Mouse (Mus musculus) CH12.LX (cell line): ENCODE data around the gene Zmynd10. TPM values are rescaled to one million over a fixed set of nuclear protein-coding genes. Genes with fewer than 3 reads are reported as not detected.

Experiments used
- DNase-seq: peaks from one replicate; pipeline ENCODE4 v3.0.0-alpha.2; 2013; ENCODE audit errors: extremely low read depth
- H3K27ac ChIP-seq: 2 replicates; pipeline ENCODE4 v1.5.1; 2012; ENCODE audit warnings: low read depth, mild to moderate bottlenecking, control low read depth, moderate library complexity; ENCODE audit not compliant: insufficient read depth
- H3K27me3 ChIP-seq: replicated peaks from 2 replicates; pipeline ENCODE3; 2012; ENCODE audit warnings: inconsistent platforms
- H3K36me3 ChIP-seq, 2 experiments: replicated peaks in 1 of 2; 2 replicates each; pipeline versions ENCODE3 to v1.6.1; 2012; ENCODE audit warnings: inconsistent platforms in 1 of 2, low read length in 1 of 2, mild to moderate bottlenecking in 1 of 2, mixed read lengths in 1 of 2, moderate library complexity in 1 of 2; ENCODE audit not compliant: control insufficient read depth in 1 of 2, insufficient read depth in 1 of 2
- H3K4me1 ChIP-seq, 2 experiments: 2 replicates each; pipeline ENCODE4 v1.6.1; 2012; ENCODE audit warnings: inconsistent platforms in 1 of 2, moderate library complexity in 1 of 2; ENCODE audit not compliant: insufficient read depth in 2 of 2, control insufficient read depth in 1 of 2
- H3K4me2 ChIP-seq: 2 replicates; pipeline ENCODE4 v1.6.1; 2012; ENCODE audit warnings: low read depth, mild to moderate bottlenecking, control low read depth; ENCODE audit not compliant: poor library complexity, insufficient read depth, severe bottlenecking
- H3K4me3 ChIP-seq, 3 experiments: fragments of 150-350 bp in 1 of 3; sonication (generic) in 1 of 3; replicated peaks in 1 of 3; 2 replicates each; pipeline versions ENCODE3 to v1.5.1; 2011 to 2012; ENCODE audit warnings: low read depth in 2 of 3, low read length in 2 of 3, mild to moderate bottlenecking in 2 of 3, moderate library complexity in 2 of 3, control low read depth in 1 of 3, improper control_type of control experiment in 1 of 3, inconsistent platforms in 1 of 3, mixed read lengths in 1 of 3; ENCODE audit not compliant: poor library complexity in 1 of 3
- H3K79me2 ChIP-seq: replicated peaks from 2 replicates; pipeline ENCODE4 v1.6.1; 2012; ENCODE audit warnings: mild to moderate bottlenecking, moderate library complexity; ENCODE audit not compliant: control insufficient read depth, poor library complexity, insufficient read depth, severe bottlenecking; ENCODE audit errors: extremely low read depth
- H3K9ac ChIP-seq: 2 replicates; pipeline ENCODE4 v1.6.1; 2012; ENCODE audit warnings: low read depth, mild to moderate bottlenecking, control low read depth, moderate library complexity; ENCODE audit not compliant: insufficient read depth
- H3K9me3 ChIP-seq: replicated peaks from 2 replicates; pipeline ENCODE3; 2012; ENCODE audit warnings: low read length, inconsistent platforms, mixed read lengths
- BHLHE40 ChIP-seq: IDR thresholded peaks from 2 replicates; pipeline ENCODE4 v1.6.1; 2011; ENCODE audit warnings: mild to moderate bottlenecking, low read depth, low read length, improper control_type of control experiment
- CHD1 ChIP-seq: IDR thresholded peaks from 2 replicates; pipeline ENCODE4 v1.6.1; 2012; ENCODE audit warnings: low read depth, low read length, improper control_type of control experiment, inconsistent platforms
- CHD2 ChIP-seq: IDR thresholded peaks from 2 replicates; pipeline ENCODE4 v1.6.1; 2011; ENCODE audit warnings: low read length, improper control_type of control experiment
- CTCF ChIP-seq, 2 experiments: IDR thresholded peaks in 1 of 2; conservative IDR thresholded peaks in 1 of 2; 2 replicates each; pipeline ENCODE4 v1.5.1; 2011 to 2012; ENCODE audit warnings: low read depth in 2 of 2, low read length in 2 of 2, improper control_type of control experiment in 1 of 2, inconsistent platforms in 1 of 2, mild to moderate bottlenecking in 1 of 2, moderate library complexity in 1 of 2
- E2F4 ChIP-seq: IDR thresholded peaks from 2 replicates; pipeline ENCODE4 v1.6.1; 2011; ENCODE audit warnings: low read depth, low read length, improper control_type of control experiment; ENCODE audit not compliant: insufficient replicate concordance
- EP300 ChIP-seq: IDR thresholded peaks from 2 replicates; pipeline ENCODE4 v1.6.1; 2011; ENCODE audit warnings: low read length, improper control_type of control experiment
- ETS1 ChIP-seq: conservative IDR thresholded peaks from 2 replicates; pipeline ENCODE4 v1.6.1; 2012; ENCODE audit warnings: low read depth, mild to moderate bottlenecking, inconsistent platforms, low read length, improper control_type of control experiment, moderate library complexity
- GABPA ChIP-seq: IDR thresholded peaks from 2 replicates; pipeline ENCODE4 v1.6.1; 2012; ENCODE audit warnings: low read depth, low read length, improper control_type of control experiment, inconsistent platforms; ENCODE audit not compliant: insufficient replicate concordance
- IRF4 ChIP-seq: IDR thresholded peaks from 2 replicates; pipeline ENCODE4 v1.6.1; 2014; ENCODE audit warnings: low read depth, mild to moderate bottlenecking, inconsistent platforms, low read length, improper control_type of control experiment
- JUN ChIP-seq: IDR thresholded peaks from 2 replicates; pipeline ENCODE4 v1.6.1; 2011; ENCODE audit warnings: low read depth, mild to moderate bottlenecking, low read length, improper control_type of control experiment, moderate library complexity; ENCODE audit not compliant: insufficient read depth
- JUND ChIP-seq: conservative IDR thresholded peaks from 2 replicates; pipeline ENCODE4 v1.6.1; 2011; ENCODE audit warnings: low read depth, low read length, improper control_type of control experiment
- MAFK ChIP-seq: IDR thresholded peaks from 2 replicates; pipeline ENCODE4 v1.6.1; 2011; ENCODE audit warnings: low read length, improper control_type of control experiment; ENCODE audit not compliant: insufficient replicate concordance
- MAX ChIP-seq: IDR thresholded peaks from 2 replicates; pipeline ENCODE4 v1.6.1; 2011; ENCODE audit warnings: low read length, improper control_type of control experiment
- MEF2A ChIP-seq: IDR thresholded peaks from 2 replicates; pipeline ENCODE4 v1.6.1; 2014; ENCODE audit warnings: low read depth, mild to moderate bottlenecking, inconsistent platforms, low read length, improper control_type of control experiment, borderline replicate concordance
- MXI1 ChIP-seq: IDR thresholded peaks from 2 replicates; pipeline ENCODE4 v1.6.1; 2011; ENCODE audit warnings: mild to moderate bottlenecking, low read depth, low read length, improper control_type of control experiment
- MYC ChIP-seq: IDR thresholded peaks from 2 replicates; pipeline ENCODE4 v1.6.1; 2011; ENCODE audit warnings: low read depth, mild to moderate bottlenecking, improper control_type of control experiment, low read length
- NELFE ChIP-seq: IDR thresholded peaks from 2 replicates; pipeline ENCODE4 v1.6.1; 2011; ENCODE audit warnings: low read depth, low read length, improper control_type of control experiment
- NRF1 ChIP-seq: IDR thresholded peaks from 2 replicates; pipeline ENCODE4 v1.6.1; 2014; ENCODE audit warnings: low read depth, mild to moderate bottlenecking, inconsistent platforms, low read length, improper control_type of control experiment, moderate library complexity
- POLR2AphosphoS2 ChIP-seq: IDR thresholded peaks from 2 replicates; pipeline ENCODE4 v1.6.1; 2011; ENCODE audit warnings: low read depth, low read length, improper control_type of control experiment
- SIN3A ChIP-seq: IDR thresholded peaks from 2 replicates; pipeline ENCODE4 v1.6.1; 2012; ENCODE audit warnings: low read length, improper control_type of control experiment, inconsistent platforms
- SMC3 ChIP-seq: IDR thresholded peaks from 2 replicates; pipeline ENCODE4 v1.6.1; 2011; ENCODE audit warnings: low read depth, low read length, improper control_type of control experiment
- UBTF ChIP-seq: IDR thresholded peaks from 2 replicates; pipeline ENCODE4 v1.6.1; 2012; ENCODE audit warnings: low read depth, mild to moderate bottlenecking, inconsistent platforms, low read length, improper control_type of control experiment, moderate library complexity
- USF1 ChIP-seq: IDR thresholded peaks from 2 replicates; pipeline ENCODE4 v1.6.1; 2014; ENCODE audit warnings: low read depth, mild to moderate bottlenecking, inconsistent platforms, low read length, improper control_type of control experiment
- USF2 ChIP-seq: conservative IDR thresholded peaks from 2 replicates; pipeline ENCODE4 v1.6.1; 2011; ENCODE audit warnings: low read depth, low read length, improper control_type of control experiment
- ZC3H11A ChIP-seq: IDR thresholded peaks from 2 replicates; pipeline ENCODE4 v1.6.1; 2012; ENCODE audit warnings: low read depth, mild to moderate bottlenecking, inconsistent platforms, low read length, improper control_type of control experiment
- ZKSCAN1 ChIP-seq: IDR thresholded peaks from 2 replicates; pipeline ENCODE4 v1.6.1; 2012; ENCODE audit warnings: low read depth, inconsistent platforms, low read length, improper control_type of control experiment, borderline replicate concordance
- ZNF384 ChIP-seq: IDR thresholded peaks from 2 replicates; pipeline ENCODE4 v1.6.1; 2012; ENCODE audit warnings: low read depth, low read length, improper control_type of control experiment, inconsistent platforms
- dilution Hi-C: fragments of 300-500 bp; cut with MboI; formaldehyde crosslinking; loops from 2 replicates; pipeline ENCODE4 v1.14.3; 2020; ENCODE audit warnings: low sequenced_read_pairs; ENCODE audit not compliant: extremely low pct_unique_long_range_greater_than_20kb, extremely low pct_ligation_motif_present
- in situ Hi-C: fragments of 300-500 bp; cut with MboI; formaldehyde crosslinking; loops from 3 replicates; pipeline ENCODE4 v1.14.3; 2019; ENCODE audit warnings: low sequenced_read_pairs, low pct_ligation_motif_present, low pct_unique_long_range_greater_than_20kb, mixed read lengths
- polyA plus RNA-seq: library from polyadenylated mRNA; unstranded; fragments of >175 nt; gene quantifications from 2 replicates; pipeline ENCODE4 v1.2.1, GENCODE M21; 2012; ENCODE audit warnings: low read depth; ENCODE audit not compliant: insufficient read length
- total RNA-seq, 2 experiments: library from RNA; depleted of rRNA; stranded (reverse); fragments of 300-350 nt in 1 of 2; fragments of >200 nt in 1 of 2; gene quantifications; 2 replicates each; pipeline ENCODE4 v1.2.3; 2012 to 2014

Zmynd10 gene
- total and polyA plus RNA-seq, 3 experiments, result 0.34 to 0.63 TPM; not detected in 1

DNA sequence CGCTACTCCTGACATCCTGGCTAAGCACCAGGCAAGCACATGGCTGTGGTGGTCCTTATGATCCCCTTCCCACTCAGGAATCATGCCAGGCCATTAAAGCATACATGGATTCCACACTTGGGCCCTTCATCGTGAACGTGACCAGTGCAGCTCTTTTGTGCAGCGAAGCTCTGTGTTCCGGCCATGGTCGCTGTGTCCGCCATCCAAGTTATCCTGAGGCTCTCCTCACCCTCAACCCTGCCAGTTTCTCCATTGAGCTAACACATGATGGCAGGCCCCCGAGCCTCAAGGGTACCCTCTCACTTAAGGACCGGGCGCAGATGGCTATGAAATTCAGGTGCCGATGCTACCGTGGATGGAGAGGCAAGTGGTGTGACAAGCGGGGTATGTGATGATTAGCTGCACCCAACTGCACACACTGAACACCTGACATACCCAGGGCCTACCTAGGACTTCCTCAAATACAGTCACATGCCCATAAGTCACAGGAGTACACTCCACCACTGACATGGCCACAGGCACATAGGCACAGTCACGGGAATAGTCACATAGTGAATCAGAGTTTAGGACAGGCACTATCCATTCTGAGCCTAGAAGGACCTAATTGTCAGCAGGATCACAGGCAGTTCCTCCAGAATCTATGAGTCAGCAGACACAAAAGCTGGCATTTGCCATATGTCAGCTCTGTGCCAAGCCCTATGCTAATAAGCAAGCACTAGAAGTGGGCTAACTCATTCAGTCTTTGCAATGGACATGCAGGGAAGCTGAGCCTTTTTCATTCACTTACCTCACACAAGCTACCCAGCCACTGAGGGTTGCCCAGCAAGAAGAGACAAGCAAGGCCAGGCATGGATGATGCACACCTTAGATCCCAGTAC is 32.2 kb downstream of the Zmynd10 start:
- H3K4me2 ChIP-seq, result no peak overlapping the region
- no peak overlapping the region for H3K4me3 ChIP-seq
- H3K9me3 ChIP-seq, result no peaks in the 10 kb centered on the region
- in situ Hi-C loops, result no loop called here
- H3K27me3 ChIP-seq, result no peaks in the 10 kb centered on the region
- no peak for DNase-seq
- peaks cover 17 to 43% of the 10 kb centered on the region in 2 experiments for H3K4me1 ChIP-seq
- dilution Hi-C loops, result no loop called here
- peaks cover 8 to 24% of the 10 kb centered on the region in 2 experiments for H3K36me3 ChIP-seq
- H3K79me2 ChIP-seq, result no peaks in the 10 kb centered on the region
- H3K9ac ChIP-seq, result no peak overlapping the region
- no peak overlapping the region for H3K27ac ChIP-seq
- no peak for TF ChIP-seq CHD2
- no peak for TF ChIP-seq NELFE
- no peak for TF ChIP-seq ZNF384
- TF ChIP-seq GABPA, result no peak
- no peak for TF ChIP-seq CTCF (conservative IDR thresholded peaks at IDR 0.05 in 1 of 2, IDR thresholded peaks at IDR 0.05 in 1 of 2; ENCODE audit: low read depth in 2 of 2, low read length in 2 of 2)
- no peak for TF ChIP-seq EP300
- no peak for TF ChIP-seq POLR2AphosphoS2
- no peak for TF ChIP-seq IRF4
- TF ChIP-seq USF2, result no peak
- TF ChIP-seq ETS1, result no peak
- TF ChIP-seq MXI1, result no peak
- TF ChIP-seq, all 38 proteins: peak for 0

- peak; percentile 94 for DNase-seq
- Histone ChIP-seq H3K9me3 (no peaks in the 10 kb centered on the region), H3K4me3 (peak within 1 kb of the TSS; percentile 62 to 95 (median 84)), H3K27ac (peak within 1 kb of the TSS; percentile 47), H3K36me3 (peaks cover 8 to 33% of the 10 kb centered on the region in 2 experiments), H3K9ac (peak within 1 kb of the TSS; percentile 81), H3K4me2 (peak within 1 kb of the TSS; percentile 84), H3K27me3 (no peaks in the 10 kb centered on the region), H3K79me2 (no peaks in the 10 kb centered on the region), H3K4me1 (peaks cover 13 to 39% of the 10 kb centered on the region in 2 experiments)
- dilution Hi-C loops, result no loop called here
- in situ Hi-C loops, result no loop called here
- TF ChIP-seq CHD2, result 0 out of 2 replicates have a peak, but pooled peaks have one; percentile 1
- no peak for TF ChIP-seq SMC3
- peak; percentile 25; the same call in 1 of the 2 replicates for TF ChIP-seq MYC
- TF ChIP-seq E2F4, result no peak
- no peak for TF ChIP-seq USF2
- TF ChIP-seq BHLHE40, result no peak
- TF ChIP-seq JUN, result no peak
- no peak; the same call in 1 of the 2 replicates for TF ChIP-seq POLR2AphosphoS2
- TF ChIP-seq ETS1, result no peak
- TF ChIP-seq ZKSCAN1, result no peak
- TF ChIP-seq MAFK, result no peak
- TF ChIP-seq MEF2A, result no peak; the same call in 1 of the 2 replicates
- no peak for TF ChIP-seq USF1
- TF ChIP-seq IRF4, result peak; percentile 36; the same call in 1 of the 2 replicates
- TF ChIP-seq ZNF384, result no peak
- no peak for TF ChIP-seq CHD1
- peak; percentile 20; the same call in 1 of the 2 replicates for TF ChIP-seq MXI1
- peak; percentile 68 for TF ChIP-seq SIN3A
- no peak for TF ChIP-seq MAX
- TF ChIP-seq GABPA, result no peak
- no peak for TF ChIP-seq JUND
- TF ChIP-seq ZC3H11A, result no peak
- no peak for TF ChIP-seq UBTF
- TF ChIP-seq NRF1, result no peak
Observed at GRCm38 (mm10) chr9:107580501-107581317, 33.6 kb downstream of the Zmynd10 start, which contains the start of gene Hyal3. Hyal3 (plus strand) TSS chr9:107580818.
